Mouse (Mus musculus): ENCODE data around the gene Olfr159.

DNA sequence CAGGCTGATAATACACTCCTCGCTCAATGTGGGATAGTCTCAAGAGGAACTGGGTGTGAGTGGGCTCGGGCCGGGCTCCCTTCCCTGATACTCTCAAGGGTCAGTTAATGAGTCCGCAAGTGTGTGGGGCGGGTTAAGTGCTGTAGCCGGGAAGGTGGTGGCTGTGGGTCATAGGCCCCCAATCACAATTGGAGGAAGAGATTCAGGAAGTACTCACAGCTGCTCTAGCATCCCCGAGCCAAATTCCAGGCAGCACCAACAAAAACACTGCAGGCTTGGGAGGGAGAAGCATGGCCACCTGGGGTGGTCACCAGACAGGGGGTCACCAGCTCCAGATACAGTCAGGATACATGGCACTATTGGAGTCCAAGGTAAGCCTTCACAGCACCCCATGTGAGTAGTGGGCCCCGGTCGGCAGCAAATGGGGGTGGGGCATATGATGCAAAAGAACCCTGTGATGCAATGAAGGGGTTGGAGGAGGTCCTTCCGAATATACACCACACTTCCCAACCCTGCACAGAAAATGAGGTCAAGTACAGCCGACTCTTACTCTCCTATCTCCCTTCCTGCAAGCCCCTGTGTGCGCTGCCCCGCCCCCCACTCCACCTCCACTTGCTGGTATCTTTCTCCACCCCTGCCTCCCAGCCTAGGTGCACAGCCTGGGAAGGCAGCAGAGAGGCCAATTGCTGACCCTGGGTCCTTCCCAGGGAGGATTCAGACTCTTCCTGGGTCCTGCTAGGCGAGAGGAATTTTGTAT lies 40.8 kb downstream of the Olfr159 start, which contains the start of gene Spaar:
- TF ChIP-seq CTCF (IDR thresholded peaks at IDR 0.05; ENCODE audit: low read depth) (no peak), EP300 (IDR thresholded peaks at IDR 0.05; ENCODE audit: low read depth) (no peak)

Measured in liver, postnatal 0 days (tissue).